Mouse (Mus musculus) frontal cortex, postnatal 10 days (tissue): Measurements from ENCODE around the gene Sema4g.
A peak's percentile ranks its signal among the peaks of the same experiment; 100 is the strongest.

ENCODE experiments used
- DNase-seq, 2 experiments: peaks; one replicate each; pipeline ENCODE4 v3.0.0; 2022; ENCODE audit warnings: low spot score in 2 of 2, mixed read lengths in 1 of 2

Sema4g gene

DNA sequence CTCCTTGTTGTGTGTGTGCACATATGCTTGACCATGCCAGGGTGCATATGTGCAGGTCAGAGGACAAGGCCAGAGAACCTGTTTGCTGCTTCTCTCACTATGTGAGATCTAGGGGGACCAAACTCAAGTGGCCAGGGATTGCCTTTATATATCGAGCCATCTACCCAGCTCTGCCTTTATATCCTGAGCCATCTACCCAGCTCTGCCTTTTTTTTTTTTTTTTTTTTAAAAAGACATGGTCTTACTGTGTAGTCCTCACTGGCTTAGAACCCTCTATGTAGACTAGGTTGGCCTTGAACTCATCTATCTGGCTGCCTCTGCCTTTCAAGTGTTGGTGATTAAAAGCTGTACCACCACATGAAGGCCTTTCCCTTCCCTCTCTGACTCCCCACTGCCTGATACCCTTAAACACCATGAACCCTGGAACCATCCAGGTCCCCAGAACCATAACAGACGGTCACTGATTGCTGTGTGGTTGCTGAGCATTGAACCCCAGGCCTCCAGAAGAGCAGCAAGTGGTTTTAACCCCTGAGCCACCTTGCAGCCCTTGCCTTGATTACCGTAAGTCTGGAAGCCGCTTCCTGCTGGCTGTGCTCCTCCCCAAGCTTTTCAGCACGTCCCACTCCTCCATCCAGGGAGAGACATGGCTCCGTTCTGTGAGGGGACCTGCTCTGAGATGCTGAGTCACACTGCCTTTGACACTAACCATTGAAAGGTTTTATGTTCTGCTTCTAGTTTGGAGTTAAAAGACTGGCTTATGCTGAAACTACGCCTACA lies 15.0 kb downstream of the Sema4g start:
- DNase-seq, result no peak

DNA sequence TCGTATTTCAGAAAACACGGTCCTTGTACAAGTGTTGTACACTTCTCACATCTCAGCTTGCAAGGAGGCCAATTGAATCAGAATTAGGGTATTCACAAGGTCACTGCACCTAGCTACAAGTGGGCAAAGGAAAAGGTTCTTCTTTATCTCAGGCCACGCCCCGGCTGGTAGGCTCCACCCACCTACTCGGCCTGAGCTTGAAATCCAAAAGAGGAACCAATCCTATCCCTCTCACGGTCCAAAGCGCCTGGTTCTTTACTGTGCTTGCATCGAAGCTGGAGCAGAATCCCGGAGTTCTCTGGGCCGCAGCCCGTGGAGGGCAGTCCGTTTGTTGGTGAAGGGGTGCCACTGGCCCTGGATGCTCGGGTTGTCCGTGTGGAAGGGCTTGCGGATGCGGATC lies 16.5 kb downstream of the Sema4g start, which contains the start of gene Twnk:
TSS of gene Twnk (plus strand) at position 220 of the 400 bp plus-strand sequence.
- peak in 1 of 2 experiments; percentile 49 for DNase-seq

- DNase-seq, result peak; percentile 94 to 95
These were observed 17.2 kb downstream of the Sema4g start, which contains the start of gene Mrpl43 for GRCm38 (mm10) chr19:45005957-45006712. Gene Mrpl43, minus strand, starts transcription at chr19:45006442.

GRCm38 (mm10) chr19:45007021-45007420 lies 18.1 kb downstream of the Sema4g start:
- no peak for DNase-seq

DNA sequence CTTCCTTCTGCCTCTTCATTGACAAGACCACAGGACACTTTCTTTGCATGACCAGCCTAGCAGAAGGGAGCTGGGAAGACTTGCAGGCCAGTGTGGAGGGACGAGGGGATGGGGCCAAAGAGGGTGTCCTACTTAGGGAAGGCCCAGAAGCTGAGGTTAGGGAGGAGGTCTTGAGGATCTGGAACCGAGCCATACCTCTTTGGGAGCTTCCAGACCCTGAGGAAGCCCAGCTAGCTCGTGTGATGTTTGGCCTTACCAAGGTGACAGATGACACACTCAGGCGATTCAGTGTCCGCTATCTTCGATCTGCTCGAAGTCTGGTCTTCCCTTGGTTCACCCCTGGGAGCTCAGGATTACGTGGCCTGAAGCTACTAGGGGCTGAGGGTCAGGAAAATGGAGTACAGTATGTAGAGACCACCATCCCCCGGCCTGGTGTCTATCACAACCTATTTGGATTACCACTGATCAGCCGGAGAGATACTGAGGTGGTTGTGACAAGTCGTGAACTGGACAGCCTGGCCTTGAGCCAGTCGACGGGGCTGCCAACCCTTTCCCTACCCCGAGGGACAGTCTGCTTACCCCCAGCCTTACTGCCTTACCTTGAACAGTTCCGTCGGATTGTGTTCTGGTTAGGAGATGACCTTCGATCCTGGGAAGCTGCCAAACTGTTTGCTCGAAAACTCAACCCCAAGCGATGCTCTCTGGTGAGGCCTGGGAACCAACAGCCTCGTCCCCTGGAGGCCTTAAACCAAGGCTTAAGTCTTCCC lies 18.7 kb downstream of the Sema4g start:
- no peak for DNase-seq

DNA sequence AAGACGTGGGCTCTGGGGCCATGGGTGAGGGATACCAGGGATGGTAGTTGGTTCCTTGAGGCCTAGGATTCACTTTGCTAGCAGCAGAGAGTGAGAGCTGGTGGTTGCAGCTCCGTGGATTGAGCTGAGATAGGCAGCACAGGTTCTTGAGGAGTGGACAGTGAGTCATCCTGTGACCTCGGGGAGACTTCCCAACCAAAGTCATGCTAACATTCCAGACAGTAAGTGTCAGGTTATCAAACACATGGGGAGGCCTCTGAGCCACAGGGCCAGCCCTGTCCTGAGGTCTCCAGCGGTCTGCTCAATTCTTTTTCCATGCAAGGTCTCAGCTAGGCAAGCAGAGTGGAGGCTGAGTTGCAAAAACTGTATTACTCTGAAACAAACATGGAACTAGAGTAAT lies 21.7 kb downstream of the Sema4g start:
- DNase-seq, result no peak

DNA sequence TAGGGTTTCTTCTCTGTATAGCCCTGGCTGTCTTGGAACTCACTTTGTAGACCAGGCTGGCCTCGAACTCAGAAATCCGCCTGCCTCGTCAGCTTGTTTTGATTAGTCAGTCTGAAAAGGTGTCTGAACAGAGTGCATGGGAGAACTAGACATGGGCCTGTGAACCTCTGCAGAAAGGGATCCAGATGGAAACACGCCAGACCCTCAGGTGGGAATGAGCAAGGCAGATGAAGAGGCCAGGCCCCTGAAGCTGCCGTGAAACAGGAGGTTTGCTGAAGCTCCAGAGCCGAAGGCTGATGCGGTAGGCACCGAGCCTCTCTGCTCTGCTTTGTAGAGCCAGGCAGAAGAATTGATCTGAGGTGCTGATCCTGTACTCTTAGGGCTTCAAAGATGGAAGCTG lies 23.3 kb downstream of the Sema4g start:
- no peak for DNase-seq

- no peak for DNase-seq
These were observed 23.7 kb downstream of the Sema4g start for GRCm38 (mm10) chr19:45012636-45013035.

DNA sequence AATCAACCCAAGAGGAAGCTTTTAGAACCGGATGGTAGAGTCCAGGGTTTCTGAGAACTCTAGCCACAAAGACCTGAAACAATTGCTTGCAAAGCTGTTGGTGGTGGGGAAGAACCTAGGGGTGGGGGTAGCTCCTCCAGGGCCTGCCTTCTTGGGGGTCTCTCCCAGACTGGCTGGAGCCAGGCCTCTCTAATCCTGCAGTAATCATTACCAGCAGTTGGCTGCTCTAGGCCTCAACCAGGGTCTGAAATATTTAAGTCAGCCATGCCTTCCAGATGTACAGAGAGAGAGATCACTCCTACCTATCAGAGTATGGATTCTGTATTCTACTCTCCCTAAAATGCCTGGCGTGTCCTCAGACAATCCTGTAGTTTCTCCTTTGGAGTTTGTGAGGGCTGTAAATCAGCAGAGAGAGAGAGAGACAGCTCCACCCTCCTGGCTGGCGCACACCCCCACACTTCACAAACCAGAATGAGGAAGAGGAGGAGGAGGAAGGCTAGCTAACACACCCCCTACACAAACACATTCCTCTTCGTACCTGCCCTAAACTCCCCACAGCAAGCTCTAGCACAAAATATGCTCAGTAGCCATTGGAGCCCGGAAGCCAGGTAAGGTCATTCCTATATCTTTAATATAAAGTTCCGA lies 24.8 kb downstream of the Sema4g start:
- DNase-seq, result no peak

DNA sequence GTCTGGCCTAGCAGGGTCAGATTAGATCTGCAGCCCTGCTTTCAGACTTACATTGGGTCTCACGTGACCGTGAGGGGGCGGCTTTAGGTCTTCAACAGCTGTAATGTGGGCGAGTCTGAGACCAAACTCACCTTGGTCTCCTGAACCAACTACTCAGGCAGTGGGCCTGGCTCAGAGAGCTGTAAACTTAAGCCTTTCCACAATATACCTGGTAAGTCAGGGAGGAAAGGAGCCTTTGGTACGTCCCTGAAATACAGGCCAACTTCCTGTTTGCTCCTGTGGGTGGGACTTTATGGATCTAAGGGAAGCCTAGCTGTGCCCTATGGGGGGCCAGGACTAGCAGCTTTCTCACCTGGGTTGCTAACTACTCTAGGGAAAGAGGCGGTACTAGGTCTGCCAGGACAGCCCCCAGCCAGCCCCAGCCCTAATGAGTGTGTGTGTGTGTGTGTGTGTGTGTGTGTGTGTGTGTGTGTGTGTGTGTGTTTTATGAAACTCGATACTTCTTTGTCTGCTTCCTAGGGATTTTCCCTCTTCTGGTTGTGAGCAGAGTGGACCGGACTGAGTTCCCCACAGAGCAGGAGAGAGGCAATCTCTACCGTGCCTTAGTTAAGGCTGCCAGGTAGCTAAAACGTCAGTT lies 25.6 kb downstream of the Sema4g start, which contains the start of gene Lzts2:
TSS of gene Lzts2 (plus strand) at position 80 of the 637 bp plus-strand sequence.
- no peak for DNase-seq

DNA sequence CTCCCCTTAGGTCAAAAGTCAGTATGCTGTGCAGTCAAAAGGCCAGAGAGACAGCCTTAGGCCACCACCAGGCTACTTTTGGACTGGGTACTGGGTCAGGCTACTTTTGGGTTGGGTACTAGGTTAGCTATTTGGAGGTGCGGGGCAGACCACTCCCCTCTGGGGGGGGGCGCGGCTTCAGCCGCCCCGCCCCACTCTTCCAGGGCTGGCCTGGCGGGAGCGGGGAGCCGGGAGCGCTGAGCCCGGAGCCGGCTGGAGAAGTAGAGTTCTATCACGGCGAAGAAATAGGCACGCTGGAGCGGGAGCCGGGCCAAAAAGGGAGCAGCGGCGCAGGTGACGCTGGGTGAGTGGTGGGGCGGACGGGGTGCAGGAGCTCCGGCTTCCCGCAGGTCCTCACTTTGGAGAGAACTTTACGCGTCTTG lies 26.1 kb downstream of the Sema4g start:
- DNase-seq, result no peak

- no peak for DNase-seq
These were observed 26.8 kb downstream of the Sema4g start for GRCm38 (mm10) chr19:45015518-45016281.

- peak; percentile 70 to 71 for DNase-seq
These were observed 27.7 kb downstream of the Sema4g start for GRCm38 (mm10) chr19:45016341-45017215.

- peak; percentile 77 to 83 for DNase-seq
These were observed 28.4 kb downstream of the Sema4g start for GRCm38 (mm10) chr19:45017216-45017771.

DNA sequence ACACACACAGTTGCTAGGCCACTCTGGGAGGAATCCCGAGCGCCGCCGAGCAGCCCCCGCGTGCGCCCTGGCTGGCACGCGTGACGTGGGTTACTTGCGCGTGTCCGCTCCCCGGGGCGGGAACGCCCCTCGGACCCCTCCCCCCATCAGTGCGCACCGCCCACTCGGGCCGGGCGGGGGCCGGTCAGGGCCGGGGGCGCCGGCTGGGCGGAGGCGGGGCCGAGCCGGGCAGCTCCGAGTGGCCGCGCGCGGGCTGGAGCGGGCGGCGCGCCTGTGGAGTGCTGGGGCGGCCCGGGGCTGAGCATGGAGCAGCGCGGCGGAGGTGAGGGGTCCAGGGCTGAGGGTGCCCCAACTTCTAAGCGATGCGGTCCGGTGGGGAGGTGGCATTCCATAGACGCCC lies 29.0 kb downstream of the Sema4g start:
- DNase-seq, result peak; percentile 83 to 88

GRCm38 (mm10) chr19:45018351-45018831 lies 29.5 kb downstream of the Sema4g start:
- no peak for DNase-seq

DNA sequence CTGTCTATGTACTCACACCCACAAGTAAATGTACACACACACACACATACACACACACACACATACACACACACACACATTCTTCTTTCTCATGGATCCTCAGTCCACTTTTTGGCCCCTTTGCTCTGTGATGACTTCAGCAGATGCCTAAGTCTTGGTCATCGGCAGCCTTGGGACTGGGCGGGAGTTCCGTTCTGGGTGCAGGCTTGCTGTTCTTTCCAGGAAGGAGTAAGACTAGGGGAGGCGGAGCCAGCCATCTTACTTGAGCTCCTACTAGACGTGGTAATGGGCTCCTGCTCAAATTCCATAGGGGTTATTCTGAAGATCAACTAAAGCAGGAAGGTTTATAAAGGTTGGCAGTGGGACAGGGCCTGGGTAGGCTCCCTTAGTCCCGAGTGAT lies 31.4 kb downstream of the Sema4g start:
- no peak for DNase-seq

DNA sequence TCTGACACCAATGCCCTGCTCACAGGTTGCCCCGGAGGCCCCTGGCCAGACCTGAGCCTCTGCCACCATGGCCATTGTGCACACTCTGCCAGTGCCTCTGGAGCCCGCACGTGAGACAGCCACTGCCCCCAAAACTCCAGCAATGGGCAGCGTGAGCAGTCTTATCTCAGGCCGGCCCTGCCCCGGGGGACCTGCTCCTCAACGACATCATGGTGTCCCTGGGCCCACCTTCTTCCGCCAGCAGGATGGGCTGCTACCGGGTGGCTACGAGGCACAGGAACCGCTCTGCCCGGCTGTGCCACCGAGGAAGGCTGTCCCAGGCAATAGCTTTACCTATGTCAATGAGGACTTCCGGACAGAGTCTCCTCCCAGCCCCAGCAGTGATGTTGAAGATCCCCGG lies 32.5 kb downstream of the Sema4g start:
- no peak for DNase-seq

GRCm38 (mm10) chr19:45023993-45024392 lies 35.1 kb downstream of the Sema4g start:
- no peak for DNase-seq
